9 mouse cellular contexts compared by ENCODE assay signal in the genomic region with DNA sequence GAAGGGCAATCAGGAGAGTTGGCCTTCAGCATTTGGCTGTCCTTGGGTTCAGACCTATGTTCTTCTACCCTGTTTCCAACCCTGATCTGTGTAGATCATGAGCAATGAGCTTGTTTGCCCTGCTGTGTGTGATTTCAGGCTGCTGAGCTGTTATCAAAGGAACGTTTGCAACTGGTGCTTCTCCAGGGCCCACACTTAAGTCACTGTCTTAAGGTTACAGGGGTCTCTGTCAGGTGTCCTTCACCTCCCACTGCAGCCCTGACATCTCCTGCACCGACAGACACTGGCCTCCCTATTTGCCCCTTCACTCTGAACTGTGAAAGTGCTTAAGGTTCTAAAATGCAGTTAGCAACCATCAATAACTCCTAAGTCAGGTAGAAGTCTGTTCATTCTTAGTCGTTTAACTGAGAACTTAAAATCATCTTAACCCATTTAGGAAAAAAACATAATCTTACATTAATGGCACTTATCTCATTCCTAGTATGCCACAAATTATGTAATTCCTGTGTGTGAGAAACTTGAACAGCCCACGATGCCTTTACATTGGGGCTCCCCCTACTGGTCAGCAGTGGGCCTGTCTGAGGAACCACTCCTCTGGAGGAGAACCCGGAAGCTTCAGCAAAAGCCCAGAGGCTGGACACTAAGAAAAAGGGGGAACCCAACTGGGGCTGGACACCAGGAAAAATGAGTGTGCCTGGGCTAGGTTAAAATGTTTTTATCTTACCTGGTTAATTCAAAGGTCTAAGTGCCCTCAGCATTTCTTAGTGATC.
DNase-seq lines count a peak whose midpoint lies in the region; ATAC-seq and TF ChIP-seq lines count a peak whose summit lies in the region.
"Had no signal": no experiment of that assay in that cellular context is flagged by ENCODE, and none has a peak within 500 bp of the region (broad histone marks: within the 10 kb centered on the region; RNA-seq: fewer than 3 reads in every experiment).

No protein-coding gene starts in this region.

- no peaks in the 10 kb centered on the region for H3K36me3 ChIP-seq in ES-E14 (ENCODE audit: control insufficient read depth, insufficient read depth, low read length, poor library complexity, severe bottlenecking)
- H3K36me3 ChIP-seq in lung, embryonic 16.5 days (ENCODE audit: control insufficient read depth, insufficient read depth, low read length), result no peaks in the 10 kb centered on the region
- H3K36me3 ChIP-seq: liver, embryonic 15.5 days had no signal

- H3K4me1 ChIP-seq in ES-E14 (ENCODE audit: control insufficient read depth in 2 of 2, insufficient read depth in 2 of 2, low read length in 2 of 2, poor library complexity in 1 of 2), result no peaks in the 10 kb centered on the region
- peaks cover 4% of the 10 kb centered on the region for H3K4me1 ChIP-seq in lung, embryonic 16.5 days (replicated peaks; ENCODE audit: control insufficient read depth, insufficient read depth, low read length)
- H3K4me1 ChIP-seq: liver, embryonic 15.5 days had no signal

- H3K9me3 ChIP-seq in ES-E14 (ENCODE audit: control insufficient read depth, insufficient read depth, low read depth, low read length), result no peaks in the 10 kb centered on the region
- no peaks in the 10 kb centered on the region for H3K9me3 ChIP-seq in lung, embryonic 16.5 days (ENCODE audit: control insufficient read depth, low read length)
- H3K9me3 ChIP-seq: liver, embryonic 15.5 days had no signal

- no peak overlapping the region for H3K27ac ChIP-seq in ES-E14 (ENCODE audit: insufficient read depth, low read depth, low read length, poor library complexity, severe bottlenecking)
- H3K27ac ChIP-seq in lung, embryonic 16.5 days (ENCODE audit: low read length), result no peak overlapping the region
- H3K27ac ChIP-seq: liver, embryonic 15.5 days had no signal

- ATAC-seq in lung, embryonic 16.5 days (ENCODE audit: low read depth), result peak; percentile 84

- H3K9ac ChIP-seq in ES-E14 (ENCODE audit: insufficient read depth, low read depth, low read length, poor library complexity, severe bottlenecking), result no peak overlapping the region
- H3K9ac ChIP-seq in lung, embryonic 16.5 days (ENCODE audit: low read length), result no peak overlapping the region
- H3K9ac ChIP-seq: liver, embryonic 15.5 days had no signal

- H3K27me3 ChIP-seq in lung, embryonic 16.5 days (ENCODE audit: control insufficient read depth, insufficient read depth, low read depth, low read length), result no peaks in the 10 kb centered on the region
- H3K27me3 ChIP-seq: liver, embryonic 15.5 days had no signal

- no peak overlapping the region for H3K4me3 ChIP-seq in ES-E14 (ENCODE audit: insufficient read depth in 1 of 2, low read depth in 1 of 2, low read length in 2 of 2, poor library complexity in 1 of 2, severe bottlenecking in 1 of 2)
- no peak overlapping the region for H3K4me3 ChIP-seq in lung, embryonic 16.5 days (ENCODE audit: low read length)
- H3K4me3 ChIP-seq: liver, embryonic 15.5 days had no signal

- peak; percentile 19 for DNase-seq in ES-E14 (ENCODE audit: low read depth, low spot score)
- DNase-seq in adrenal gland, postnatal 14 days, result peak; percentile 91
- peak; percentile 59 for DNase-seq in embryo, embryonic 11.5 days (ENCODE audit: low read depth, low spot score)
- peak; percentile 76 for DNase-seq in heart, adult 8-10 months (ENCODE audit: low spot score)
- peak; percentile 41 to 86 for DNase-seq in layer of hippocampus, adult 18-20 months (ENCODE audit: low spot score in 2 of 2)
- DNase-seq in right cerebral cortex, adult 18-20 months, result peak; percentile 78
- peak; percentile 79 for DNase-seq in urinary bladder, postnatal 25 days (ENCODE audit: low spot score)

- no peak overlapping the region for H3K4me2 ChIP-seq in lung, embryonic 16.5 days (ENCODE audit: low read depth, low read length)
- H3K4me2 ChIP-seq: liver, embryonic 15.5 days had no signal

- in situ Hi-C loops in ES-E14 (cut with MboI; ENCODE audit: low sequenced_read_pairs in 2 of 2, unreplicated experiment in 2 of 2), result no loop called here

- WGBS in lung, embryonic 16.5 days, result 8% methylated on average over 5 of the region's 5 CpGs

TF ChIP-seq in ES-E14, 5 proteins besides CTCF, POLR2A, EP300 and RAD21:
- TF ChIP-seq ZC3H11A (IDR thresholded peaks at IDR 0.05; ENCODE audit: borderline replicate concordance, low read depth, low read length) (peak; percentile 44; the same call in 1 of the 2 replicates), HCFC1 (IDR thresholded peaks at IDR 0.05; ENCODE audit: borderline replicate concordance, insufficient read depth, low read length) (no peak)

Comparison
In these comparisons a context has a peak if more than half of its experiments do, and no peak if none do; other contexts are left out.
1. DNase-seq: peak in every context shown above with its lines; median percentile 91 in adrenal gland, postnatal 14 days; 79 in urinary bladder, postnatal 25 days; 78 in right cerebral cortex, adult 18-20 months; 76 in heart, adult 8-10 months; 64 in layer of hippocampus, adult 18-20 months; 59 in embryo, embryonic 11.5 days; 19 in ES-E14.